Mouse (Mus musculus) liver, embryonic 15.5 days (tissue): ENCODE data around the gene Mup11. TPM values are rescaled to one million over a fixed set of nuclear protein-coding genes. Genes with fewer than 3 reads are reported as not detected.
"Not testable (repeated sequence)": the region's sequence is repeated elsewhere in the genome, so short reads cannot be mapped to it uniquely, and the experiment has no call there.

Source experiments
- ATAC-seq: fragments of 200-750 bp; cut with Nextera tagmentation; 2 replicates; pipeline ENCODE4 v1.8.0; 2017; ENCODE audit warnings: moderate number of reproducible peaks, mild to moderate bottlenecking, moderate library complexity; ENCODE audit not compliant: insufficient read depth
- H3K27ac ChIP-seq: fragments of 300-500 bp; sonication (generic); replicated peaks from 2 replicates; pipeline ENCODE4 v1.5.1; 2015; ENCODE audit warnings: mild to moderate bottlenecking, inconsistent platforms
- H3K27me3 ChIP-seq: fragments of 300-500 bp; sonication (generic); 2 replicates; pipeline ENCODE4 v1.6.1; 2015; ENCODE audit warnings: mild to moderate bottlenecking, inconsistent platforms
- H3K36me3 ChIP-seq: fragments of 300-500 bp; sonication (generic); replicated peaks from 2 replicates; pipeline ENCODE4 v1.6.1; 2015; ENCODE audit warnings: moderate library complexity, mild to moderate bottlenecking, inconsistent platforms
- H3K4me1 ChIP-seq: fragments of 300-500 bp; sonication (generic); replicated peaks from 2 replicates; pipeline ENCODE4 v1.6.1; 2015; ENCODE audit warnings: inconsistent platforms
- H3K4me2 ChIP-seq: fragments of 300-500 bp; sonication (generic); 2 replicates; pipeline ENCODE4 v1.6.1; 2015; ENCODE audit warnings: moderate library complexity, mild to moderate bottlenecking, inconsistent platforms
- H3K4me3 ChIP-seq: fragments of 300-500 bp; sonication (generic); replicated peaks from 2 replicates; pipeline ENCODE4 v1.5.1; 2015; ENCODE audit warnings: mild to moderate bottlenecking, inconsistent platforms
- H3K9ac ChIP-seq: fragments of 300-500 bp; sonication (generic); 2 replicates; pipeline ENCODE4 v1.6.1; 2015; ENCODE audit warnings: moderate library complexity, mild to moderate bottlenecking, inconsistent platforms
- H3K9me3 ChIP-seq: fragments of 300-500 bp; sonication (generic); replicated peaks from 2 replicates; pipeline ENCODE4 v1.6.1; 2016; ENCODE audit warnings: inconsistent platforms
- WGBS: fragments of 180-500 bp; shearing (Covaris S2); methylation state at CpG from one replicate; pipeline ENCODE4 v1.1.7; 2015; ENCODE audit warnings: mixed read lengths; ENCODE audit not compliant: insufficient replicate concordance; 5-methylcytosine and 5-hydroxymethylcytosine counted together
- polyA plus RNA-seq: library from polyadenylated mRNA; unstranded; fragments of >200 nt; fragmentation: Nextera tagmentation; extraction: Ambion mirVana; gene quantifications from 2 replicates; pipeline ENCODE4 v1.2.1, GENCODE M21; 2015

Mup11 gene
- not detected in 2 replicates for polyA plus RNA-seq

GRCm38 (mm10) chr4:60662311-60662710 lies at the start of gene Mup11:
TSS of gene Mup11 (minus strand) at chr4:60662411.
- WGBS, result 67% methylated on average over 4 of the region's 5 CpGs
- H3K4me3 ChIP-seq, ATAC-seq, H3K27ac ChIP-seq, H3K4me1 ChIP-seq, H3K27me3 ChIP-seq, H3K9ac ChIP-seq, H3K4me2 ChIP-seq, H3K36me3 ChIP-seq, H3K9me3 ChIP-seq: not testable (repeated sequence)

Other genes with a start within 250 kb of the Mup11 start
- not detected in 2 replicates for gene Mup9, start 240.5 kb downstream of the Mup11 start, polyA plus RNA-seq
- gene Mup1, start 160.5 kb downstream of the Mup11 start, polyA plus RNA-seq, result not detected in 2 replicates
- gene Mup10, start 80.2 kb downstream of the Mup11 start, polyA plus RNA-seq, result not detected in 2 replicates
- gene Mup12, start 78.9 kb upstream of the Mup11 start, polyA plus RNA-seq, result not detected in 2 replicates
- gene Mup22, start 159.1 kb upstream of the Mup11 start, polyA plus RNA-seq, result not detected in 2 replicates